Mouse (Mus musculus) limb, embryonic 14.5 days (tissue): ENCODE results near the gene 9930111J21Rik2. TPM values are rescaled to one million over a fixed set of nuclear protein-coding genes. Genes with fewer than 3 reads are reported as not detected.
A peak's percentile ranks its signal among the peaks of the same experiment; 100 is the strongest.
"Not testable (repeated sequence)": the region's sequence is repeated elsewhere in the genome, so short reads cannot be mapped to it uniquely, and the experiment has no call there.

Source experiments
- ATAC-seq: fragments of 200-750 bp; cut with Nextera tagmentation; 2 replicates; pipeline ENCODE4 v1.8.0; 2017; ENCODE audit warnings: low read depth, moderate number of reproducible peaks, moderate TSS enrichment; ENCODE audit not compliant: low FRiP score
- DNase-seq: peaks from one replicate; pipeline ENCODE4 v3.0.0-alpha.2; 2015; ENCODE audit warnings: low spot score
- H3K27ac ChIP-seq: fragments of 300-500 bp; sonication (generic); replicated peaks from 2 replicates; pipeline ENCODE4 v1.5.1; 2014; ENCODE audit warnings: low read depth, mild to moderate bottlenecking, low read length, moderate library complexity, mixed read lengths
- H3K27me3 ChIP-seq: fragments of 300-500 bp; sonication (generic); 2 replicates; pipeline ENCODE4 v1.6.1; 2014; ENCODE audit warnings: low read length, mixed read lengths; ENCODE audit not compliant: control insufficient read depth, insufficient read depth
- H3K36me3 ChIP-seq: fragments of 300-500 bp; sonication (generic); 2 replicates; pipeline ENCODE4 v1.6.1; 2014; ENCODE audit warnings: mild to moderate bottlenecking, low read length, moderate library complexity, mixed read lengths; ENCODE audit not compliant: control insufficient read depth, insufficient read depth
- H3K4me1 ChIP-seq: fragments of 300-500 bp; sonication (generic); 2 replicates; pipeline ENCODE4 v1.6.1; 2014; ENCODE audit warnings: antibody characterized with exemption, low read length, mixed read lengths; ENCODE audit not compliant: control insufficient read depth, insufficient read depth
- H3K4me2 ChIP-seq: fragments of 300-500 bp; sonication (generic); replicated peaks from 2 replicates; pipeline ENCODE4 v1.6.1; 2014; ENCODE audit warnings: low read depth, mild to moderate bottlenecking, low read length, moderate library complexity; ENCODE audit not compliant: severe bottlenecking
- H3K4me3 ChIP-seq: fragments of 300-500 bp; sonication (generic); replicated peaks from 2 replicates; pipeline ENCODE4 v1.5.1; 2014; ENCODE audit warnings: low read length
- H3K9ac ChIP-seq: fragments of 300-500 bp; sonication (generic); 2 replicates; pipeline ENCODE4 v1.6.1; 2014; ENCODE audit warnings: mild to moderate bottlenecking, low read depth, low read length, moderate library complexity; ENCODE audit not compliant: severe bottlenecking
- H3K9me3 ChIP-seq: fragments of 300-500 bp; sonication (generic); 2 replicates; pipeline ENCODE4 v1.6.1; 2016; ENCODE audit warnings: low read length; ENCODE audit not compliant: control insufficient read depth
- POLR2A ChIP-seq: fragments of 200-500 bp; IDR thresholded peaks from 2 replicates; pipeline ENCODE4 v1.8.0; 2012; ENCODE audit warnings: inconsistent platforms, mild to moderate bottlenecking, moderate library complexity, borderline replicate concordance; ENCODE audit not compliant: insufficient read depth, insufficient read length; ENCODE audit errors: extremely low read depth
- WGBS: fragments of 180-500 bp; shearing (Covaris S2); extraction: QIAGEN DNeasy Blood & Tissue Kit; methylation state at CpG from one replicate; pipeline ENCODE4 v1.1.7; 2014; 5-methylcytosine and 5-hydroxymethylcytosine counted together
- polyA plus RNA-seq, 2 experiments: library from polyadenylated mRNA; depleted of rRNA in 1 of 2; stranded (reverse) in 1 of 2; unstranded in 1 of 2; fragments of >200 nt; fragmentation: Nextera tagmentation in 1 of 2; extraction: Ambion mirVana in 1 of 2; gene quantifications; 2 replicates each; pipeline versions ENCODE4 v1.2.1 to v1.2.3; 2012 to 2014

Gene 9930111J21Rik2
- polyA plus RNA-seq, 2 experiments: 0.12 to 0.50 TPM

DNA sequence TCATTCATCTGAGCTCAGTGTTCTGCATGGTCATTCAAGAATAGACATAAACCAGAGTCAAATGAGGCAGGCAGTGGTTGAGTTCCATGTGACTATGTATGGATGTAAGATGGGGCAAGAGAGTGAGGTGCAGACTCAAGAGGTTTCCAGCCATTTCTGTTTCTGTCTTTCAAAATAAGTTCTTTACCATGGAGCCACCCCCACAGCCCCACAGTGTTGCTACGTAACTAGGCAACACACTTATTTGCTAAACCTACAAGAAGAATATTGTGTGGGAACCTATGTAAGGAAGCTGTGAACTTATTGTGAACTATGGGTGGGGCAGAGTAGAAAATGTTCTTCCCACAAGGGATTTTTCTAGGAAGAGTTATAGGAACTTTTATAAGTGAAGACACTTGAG, 32.1 kb upstream of the 9930111J21Rik2 start:
- no peak for TF ChIP-seq POLR2A
- ATAC-seq: no peak
- WGBS: 91% methylated on average over 1 of the region's 1 CpGs

DNA sequence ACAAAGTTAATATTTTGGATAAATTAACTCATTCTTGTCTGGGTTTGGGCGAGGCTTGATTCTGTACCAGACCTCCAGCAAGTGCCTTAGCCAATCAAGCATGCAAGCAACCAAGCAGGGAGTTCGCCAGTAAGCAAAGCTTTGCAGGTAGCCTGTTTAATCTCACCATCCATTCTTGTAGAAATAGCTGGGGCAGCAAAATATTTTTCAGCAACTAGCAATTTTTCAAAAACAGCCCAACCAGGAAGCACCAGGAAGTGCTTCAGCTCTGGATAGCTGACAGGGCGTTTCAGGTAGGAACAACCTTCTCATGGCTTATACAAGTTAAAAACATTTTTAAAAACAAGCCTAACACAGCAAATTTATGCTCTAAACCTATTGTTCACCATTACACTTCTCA, 30.8 kb upstream of the 9930111J21Rik2 start:
- no peaks in the 10 kb centered on the region for H3K27me3 ChIP-seq
- H3K4me2 ChIP-seq: no peak overlapping the region
- no peaks in the 10 kb centered on the region for H3K36me3 ChIP-seq
- no peak for TF ChIP-seq POLR2A
- H3K9ac ChIP-seq: no peak overlapping the region
- no peak for DNase-seq
- 77% methylated on average over 3 of the region's 3 CpGs for WGBS
- no peaks in the 10 kb centered on the region for H3K9me3 ChIP-seq
- no peak for ATAC-seq
- H3K4me1 ChIP-seq: no peaks in the 10 kb centered on the region
- no peak overlapping the region for H3K4me3 ChIP-seq
- H3K27ac ChIP-seq: no peak overlapping the region

More for the DNA sequence above, 32.1 kb upstream of the 9930111J21Rik2 start:
- no peak for DNase-seq
- no peak overlapping the region for H3K4me2 ChIP-seq
- H3K27ac ChIP-seq: no peak overlapping the region
- no peaks in the 10 kb centered on the region for H3K4me1 ChIP-seq
- no peak overlapping the region for H3K4me3 ChIP-seq
- H3K9ac ChIP-seq: no peak overlapping the region
- H3K9me3 ChIP-seq: no peaks in the 10 kb centered on the region
- no peaks in the 10 kb centered on the region for H3K36me3 ChIP-seq
- H3K27me3 ChIP-seq: no peaks in the 10 kb centered on the region

- H3K4me3 ChIP-seq: no peak overlapping the region
- no peak for ATAC-seq
- H3K9me3 ChIP-seq: no peaks in the 10 kb centered on the region
- TF ChIP-seq POLR2A: no peak
- DNase-seq: no peak
- no peaks in the 10 kb centered on the region for H3K27me3 ChIP-seq
- H3K36me3 ChIP-seq: no peaks in the 10 kb centered on the region
- H3K4me2 ChIP-seq: no peak overlapping the region
- 84% methylated on average over 4 of the region's 4 CpGs for WGBS
- H3K27ac ChIP-seq: no peak overlapping the region
- no peak overlapping the region for H3K9ac ChIP-seq
- no peaks in the 10 kb centered on the region for H3K4me1 ChIP-seq
Observed at GRCm38 (mm10) chr11:49081356-49081755, 30.3 kb upstream of the 9930111J21Rik2 start.

DNA sequence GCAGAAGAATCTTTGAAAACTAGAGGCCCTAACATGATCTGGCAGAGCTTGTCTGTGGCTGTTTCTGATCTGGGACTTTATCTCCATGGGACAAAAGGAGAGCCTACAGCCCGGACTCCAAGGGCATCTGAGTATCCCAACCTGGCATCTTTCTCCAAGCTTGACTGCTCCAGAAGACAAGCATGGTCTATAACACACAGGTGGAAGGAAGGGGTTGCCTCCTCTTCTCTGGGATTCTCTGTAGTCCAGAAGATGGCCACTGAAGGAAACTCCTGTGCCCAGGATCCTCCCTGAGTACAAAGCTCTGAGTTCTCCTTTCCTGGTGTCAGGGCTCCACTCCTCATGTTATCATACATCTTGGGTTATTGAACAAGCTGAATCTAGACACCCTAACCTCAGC, 29.6 kb upstream of the 9930111J21Rik2 start:
- Histone ChIP-seq H3K4me3 (no peak overlapping the region), H3K4me1 (no peaks in the 10 kb centered on the region), H3K27ac (no peak overlapping the region), H3K4me2 (no peak overlapping the region), H3K9me3 (no peaks in the 10 kb centered on the region), H3K36me3 (no peaks in the 10 kb centered on the region), H3K27me3 (no peaks in the 10 kb centered on the region), H3K9ac (no peak overlapping the region)
- WGBS: 76% methylated on average over 1 of the region's 1 CpGs
- ATAC-seq (no peak), DNase-seq (no peak)
- TF ChIP-seq POLR2A: no peak

- Histone ChIP-seq H3K9ac (no peak overlapping the region), H3K4me1 (no peaks in the 10 kb centered on the region), H3K9me3 (no peaks in the 10 kb centered on the region), H3K27ac (no peak overlapping the region), H3K4me2 (no peak overlapping the region), H3K36me3 (no peaks in the 10 kb centered on the region), H3K27me3 (no peaks in the 10 kb centered on the region), H3K4me3 (no peak overlapping the region)
- ATAC-seq: no peak
- no peak for TF ChIP-seq POLR2A
- WGBS: 81% methylated on average over 3 of the region's 3 CpGs
- no peak for DNase-seq
Observed at GRCm38 (mm10) chr11:49078719-49079118, 27.7 kb upstream of the 9930111J21Rik2 start.

GRCm38 (mm10) chr11:49077012-49077411, 26.0 kb upstream of the 9930111J21Rik2 start:
- Histone ChIP-seq H3K4me2 (no peak overlapping the region), H3K27me3 (no peaks in the 10 kb centered on the region), H3K36me3 (no peaks in the 10 kb centered on the region), H3K27ac (no peak overlapping the region), H3K4me1 (no peaks in the 10 kb centered on the region), H3K9me3 (no peaks in the 10 kb centered on the region), H3K9ac (no peak overlapping the region), H3K4me3 (no peak overlapping the region)
- WGBS: 68% methylated on average over 1 of the region's 1 CpGs
- TF ChIP-seq POLR2A: no peak
- DNase-seq (no peak), ATAC-seq (no peak)

- not testable (repeated sequence) for H3K27ac ChIP-seq, H3K36me3 ChIP-seq, H3K9ac ChIP-seq, H3K4me2 ChIP-seq, H3K9me3 ChIP-seq, H3K4me1 ChIP-seq, H3K4me3 ChIP-seq, H3K27me3 ChIP-seq, ATAC-seq
- WGBS: 75% methylated on average over 6 of the region's 6 CpGs
- DNase-seq: peak; percentile 31
Observed at GRCm38 (mm10) chr11:49076001-49076757, 25.1 kb upstream of the 9930111J21Rik2 start, which contains the start of gene Ifi47. TSS of gene Ifi47 (plus strand) at chr11:49076587.
